Mouse (Mus musculus) layer of hippocampus, postnatal 25 days (tissue): ENCODE measurements around the gene Wrap73. TPM values are rescaled to one million over a fixed set of nuclear protein-coding genes. Genes with fewer than 3 reads are reported as not detected.

Experiments
- DNase-seq, 2 experiments: peaks; one replicate each; pipeline ENCODE4 v3.0.0; 2022; ENCODE audit warnings: mixed read lengths in 2 of 2, low spot score in 1 of 2; ENCODE audit errors: extremely low spot score in 1 of 2
- total RNA-seq, 2 experiments: library from RNA; stranded (reverse); gene quantifications; 2 replicates each; pipeline ENCODE4 v1.2.3; 2021

The Wrap73 gene
- 10 to 100 TPM; 30.5 to 36.0 TPM for total RNA-seq

GRCm38 (mm10) chr4:154142211-154143040 lies at the start of gene Wrap73:
Gene Wrap73, plus strand, starts transcription at chr4:154142372.
- peak; percentile 82 for DNase-seq

- DNase-seq: peak in 1 of 2 experiments; percentile 64
Measured at GRCm38 (mm10) chr4:154093210-154093609, 49.0 kb upstream of the Wrap73 start.

DNA sequence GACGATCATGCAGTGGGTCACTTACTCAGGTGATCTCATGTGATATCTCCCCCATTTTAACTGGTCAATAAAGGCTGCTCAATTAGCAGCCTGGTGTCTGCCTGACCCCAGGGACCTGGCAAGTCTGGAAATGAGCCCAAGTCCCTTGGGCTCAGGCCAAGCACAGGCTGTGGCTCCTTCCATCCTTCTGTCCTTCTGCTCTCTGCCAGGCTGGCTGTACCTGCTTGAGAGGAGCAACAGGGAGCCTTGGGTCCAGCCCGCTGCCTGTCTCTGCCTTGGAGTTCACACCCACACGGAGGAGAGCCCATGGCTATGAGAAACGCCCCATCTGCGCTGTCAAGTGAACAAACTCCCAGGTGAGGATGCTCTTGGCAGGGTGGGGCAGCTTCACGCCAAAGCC lies 46.1 kb upstream of the Wrap73 start:
- no peak for DNase-seq

GRCm38 (mm10) chr4:154099361-154099760 lies 42.8 kb upstream of the Wrap73 start:
- DNase-seq: no peak

DNA sequence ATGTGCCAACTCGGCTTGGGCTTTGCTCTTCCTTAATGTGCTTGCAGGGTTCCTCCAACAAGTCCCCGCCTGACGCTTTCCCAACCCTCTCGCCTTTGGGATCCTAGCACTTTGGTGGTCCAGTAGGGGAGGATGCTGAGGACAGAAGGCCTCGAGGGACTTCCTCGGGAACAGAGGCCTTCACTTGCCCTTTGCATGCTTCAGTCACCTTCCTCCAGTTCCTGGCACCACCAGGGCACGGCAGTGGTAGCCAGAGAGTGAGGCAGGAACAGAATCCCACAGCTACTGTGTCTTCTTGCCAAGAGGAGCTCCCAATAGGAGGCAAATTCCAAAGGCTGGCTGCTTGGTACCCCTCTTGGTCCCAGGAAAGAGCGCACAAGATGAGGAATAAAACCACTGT lies 38.8 kb upstream of the Wrap73 start:
- DNase-seq: no peak

GRCm38 (mm10) chr4:154103912-154104311 lies 38.3 kb upstream of the Wrap73 start:
- DNase-seq: no peak

- peak; percentile 53 to 77 for DNase-seq
Measured at GRCm38 (mm10) chr4:154105381-154106001, 36.7 kb upstream of the Wrap73 start.

DNA sequence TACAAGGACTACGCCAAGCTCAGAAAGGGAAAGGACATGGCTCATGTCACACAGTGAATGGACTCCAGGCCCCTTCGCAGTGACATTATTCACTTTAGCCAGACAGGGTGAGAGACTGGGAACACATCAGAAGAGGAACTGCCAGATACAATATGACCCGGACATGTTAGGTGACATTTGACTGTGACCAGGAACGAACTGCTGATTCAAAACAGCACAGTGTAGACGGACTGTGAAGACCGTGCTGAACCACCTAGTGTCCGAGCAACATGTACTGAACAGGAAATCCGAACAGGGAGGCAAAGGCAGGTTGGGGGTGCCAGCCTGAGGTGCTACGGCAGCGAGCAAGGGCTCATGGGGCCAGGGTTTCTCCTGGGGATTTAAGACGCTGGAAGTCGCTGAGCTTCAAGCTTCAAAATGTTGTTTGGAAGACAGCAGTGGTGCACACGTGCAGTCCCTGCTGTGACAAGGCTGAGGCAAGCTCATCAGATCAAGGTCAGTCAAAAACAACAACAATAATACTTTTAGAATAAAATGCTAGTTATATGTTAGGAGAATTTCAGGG lies 35.6 kb upstream of the Wrap73 start:
- no peak for DNase-seq

GRCm38 (mm10) chr4:154109216-154109849 lies 32.8 kb upstream of the Wrap73 start:
- no peak for DNase-seq

- DNase-seq: no peak
Measured at GRCm38 (mm10) chr4:154109850-154110243, 32.3 kb upstream of the Wrap73 start.

DNA sequence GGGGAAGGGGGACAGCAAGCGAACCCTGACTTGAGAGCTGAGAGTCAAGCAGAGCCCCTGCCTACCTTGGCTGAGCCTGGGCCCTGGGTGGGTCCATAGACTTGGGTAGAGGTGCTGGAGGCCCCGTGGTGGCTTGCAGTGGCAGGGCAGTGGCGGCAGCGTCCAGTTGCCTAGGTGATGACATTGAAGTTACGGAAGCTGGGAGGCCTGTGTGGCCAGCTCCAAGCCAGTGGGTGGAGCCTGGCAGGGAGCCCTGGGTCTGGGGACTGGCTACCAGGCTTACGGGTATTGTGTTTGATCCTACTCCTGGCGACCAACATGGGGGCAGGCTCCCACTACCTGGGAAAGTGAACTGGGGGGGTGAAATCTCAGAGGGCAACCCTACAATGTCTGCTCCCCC lies 25.8 kb upstream of the Wrap73 start:
- DNase-seq: no peak

DNA sequence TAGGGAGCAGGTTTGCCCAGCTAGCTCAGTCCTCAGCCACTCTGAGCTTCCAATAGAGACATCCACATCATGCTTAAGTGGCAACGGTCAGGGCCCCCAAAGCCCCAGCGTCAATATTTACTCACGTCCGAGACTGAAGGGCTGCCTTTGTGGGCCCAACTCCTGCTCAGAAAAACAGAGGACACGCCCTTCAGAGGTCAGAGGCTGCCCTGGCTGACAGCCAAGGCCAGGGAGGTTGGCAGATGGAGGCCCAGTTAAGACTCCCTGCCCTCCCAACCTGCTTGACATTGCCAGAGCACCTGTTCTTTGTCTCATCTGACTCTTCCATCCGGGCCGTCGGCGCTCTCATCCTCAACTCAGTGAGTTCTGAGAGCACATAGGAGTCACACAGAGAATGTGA lies 23.4 kb upstream of the Wrap73 start:
- DNase-seq: no peak

- no peak for DNase-seq
Measured at GRCm38 (mm10) chr4:154119208-154119607, 23.0 kb upstream of the Wrap73 start.

DNA sequence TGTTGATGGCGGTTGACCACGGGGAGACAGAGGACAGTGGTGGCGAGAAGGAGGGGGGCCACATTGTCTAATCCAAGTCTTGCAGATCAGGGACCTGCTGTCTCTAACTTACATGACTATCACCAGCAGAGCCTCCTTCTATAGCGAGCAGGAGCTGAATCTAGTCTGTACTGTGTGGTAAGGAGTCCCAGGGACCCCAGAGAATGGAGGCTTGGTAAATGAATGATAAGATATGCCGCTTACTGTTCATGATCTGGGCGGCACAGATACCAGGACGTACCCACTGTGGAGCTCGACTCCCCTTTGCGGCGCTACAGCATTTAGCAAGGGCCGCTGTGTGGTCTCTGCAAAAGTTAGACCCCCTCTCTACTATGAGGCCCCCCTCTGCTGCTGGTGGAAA lies 20.4 kb upstream of the Wrap73 start:
- no peak for DNase-seq

DNA sequence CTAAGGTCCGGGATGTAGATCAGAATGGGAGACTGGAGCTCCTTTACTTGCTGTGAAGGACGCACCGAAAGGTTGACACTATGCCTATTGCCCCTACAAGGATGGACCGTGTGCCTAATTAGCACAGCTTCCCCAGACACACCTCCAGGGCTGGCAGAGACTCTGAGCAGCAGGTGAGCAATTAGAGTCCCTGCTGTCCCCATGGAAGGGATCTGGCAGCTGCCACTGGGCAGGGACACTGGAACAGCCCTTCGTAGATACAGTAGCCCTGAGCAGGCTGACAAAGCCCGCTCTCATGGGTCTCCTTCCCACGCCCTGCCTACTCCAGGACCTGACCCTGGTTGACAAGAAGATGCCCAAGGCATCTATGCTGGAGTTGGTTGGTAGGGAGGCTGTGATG lies 19.8 kb upstream of the Wrap73 start:
- no peak for DNase-seq

DNA sequence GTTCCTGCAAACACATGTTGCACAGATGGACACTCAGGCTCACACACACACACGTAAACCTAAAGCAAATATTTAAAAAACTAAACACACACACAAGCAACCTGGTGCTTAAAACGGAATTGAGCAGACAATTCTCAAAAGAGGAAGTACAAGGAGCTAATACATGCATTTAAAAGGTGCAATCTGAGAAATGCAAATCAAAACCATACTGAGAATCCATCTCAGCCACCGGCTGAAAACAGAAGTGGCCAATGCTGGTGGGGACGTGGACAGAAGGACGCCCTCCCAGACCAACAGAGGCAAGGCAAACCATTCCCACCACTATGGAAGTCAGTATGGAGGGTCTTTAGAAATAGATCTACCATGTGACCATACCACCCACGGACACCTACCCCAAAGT lies 18.6 kb upstream of the Wrap73 start:
- DNase-seq: no peak

GRCm38 (mm10) chr4:154125202-154125601 lies 17.0 kb upstream of the Wrap73 start:
- no peak for DNase-seq

- DNase-seq: no peak
Measured at GRCm38 (mm10) chr4:154127273-154127672, 14.9 kb upstream of the Wrap73 start.

DNA sequence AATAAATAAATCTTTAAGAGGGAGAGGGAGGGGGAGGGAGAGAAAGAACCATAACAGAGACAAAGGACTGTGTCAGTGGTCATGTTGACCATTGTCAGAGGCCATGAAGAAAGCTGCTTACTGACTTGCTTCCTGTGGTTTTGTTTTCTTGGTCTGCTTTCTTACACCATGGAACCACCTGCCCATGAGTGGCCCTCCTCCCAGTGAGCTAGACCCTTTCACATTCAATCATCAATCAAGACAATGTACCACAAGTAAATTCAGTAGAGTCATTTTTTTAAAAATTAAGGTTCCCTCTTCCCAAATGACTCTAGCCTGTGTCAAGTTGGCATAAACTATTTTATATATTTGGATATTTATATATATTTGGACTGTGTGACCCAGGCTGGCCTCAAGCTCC lies 12.2 kb upstream of the Wrap73 start:
- no peak for DNase-seq

DNA sequence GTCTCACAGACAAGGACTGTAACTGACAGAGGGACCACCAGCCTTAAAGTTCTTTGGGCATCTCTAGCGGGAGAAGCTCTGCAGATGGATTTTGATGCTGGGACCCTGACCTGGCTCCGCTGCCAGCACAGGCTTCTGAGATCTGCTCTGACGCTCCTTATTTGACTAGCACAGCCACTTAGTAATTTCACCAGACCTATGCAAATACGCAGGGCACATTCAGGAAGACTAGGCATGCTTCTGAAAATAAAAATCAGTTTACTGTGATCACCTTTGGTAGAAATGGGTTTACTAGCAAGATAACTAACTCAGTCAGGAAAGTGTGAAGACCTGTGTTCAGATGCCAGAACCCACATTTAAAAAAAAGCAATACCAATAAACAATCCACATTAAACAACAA lies 10.3 kb upstream of the Wrap73 start:
- DNase-seq: no peak

DNA sequence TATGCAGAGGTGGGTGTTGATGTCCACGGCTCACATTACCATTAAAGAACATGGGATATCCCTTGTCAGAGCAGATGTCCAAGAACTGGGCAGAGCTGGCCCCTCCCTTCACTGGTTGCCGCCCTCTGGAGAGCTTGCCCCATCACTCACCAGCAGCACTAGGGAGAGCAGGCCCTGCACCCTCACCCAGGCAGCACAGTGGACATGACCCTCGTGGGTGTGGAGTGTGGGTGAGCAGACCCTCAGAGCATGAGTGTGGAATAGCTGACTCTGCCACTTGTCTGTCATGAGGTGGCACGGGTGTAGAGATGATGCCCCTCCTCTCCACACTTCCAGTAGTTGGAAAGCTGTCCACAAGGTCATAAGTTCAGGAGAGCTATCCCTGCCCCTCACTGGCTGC lies 7.4 kb upstream of the Wrap73 start:
- no peak for DNase-seq
